Mouse (Mus musculus): ENCODE measurements at regions not wholly inside any gene's neighbourhood (a gene's known extent, or its start where the extent isn't known, plus 50 kb on each side); places are given as distances from the start of the nearest gene placed in this dataset.

DNA sequence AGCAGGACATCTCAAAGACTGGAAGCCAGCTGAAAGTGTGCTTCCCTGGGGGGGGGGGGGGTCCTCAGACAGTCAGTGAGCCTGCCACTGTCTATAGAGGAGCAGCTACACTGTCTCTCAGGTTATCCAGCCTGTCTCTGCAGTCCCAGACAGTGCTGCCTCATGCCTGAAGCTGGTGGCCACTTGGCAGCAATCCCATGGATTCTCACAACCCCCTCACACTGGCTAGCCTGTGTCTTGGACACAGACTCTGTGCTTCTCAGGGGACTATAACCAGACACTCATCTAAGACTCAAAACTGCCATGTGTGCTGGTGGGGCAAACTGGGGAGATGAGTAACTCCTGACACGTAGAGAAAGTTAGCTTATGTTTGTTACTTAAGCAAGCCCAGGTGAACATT is 95.1 kb upstream of the Sesn3 start:
- no peaks in the 10 kb centered on the region for H3K9me3 ChIP-seq (replicated peaks)
- H3K4me3 ChIP-seq: no peak overlapping the region
- no peak overlapping the region for H3K4me2 ChIP-seq
- peaks cover 27% of the 10 kb centered on the region for H3K4me1 ChIP-seq (replicated peaks)
- H3K27ac ChIP-seq: no peak overlapping the region
- no peaks in the 10 kb centered on the region for H3K27me3 ChIP-seq
- H3K36me3 ChIP-seq: no peaks in the 10 kb centered on the region
- 79% methylated on average over 1 of the region's 1 CpGs for WGBS
- H3K9ac ChIP-seq: no peak overlapping the region
- no peak for ATAC-seq (replicated peaks; ENCODE audit: insufficient number of reproducible peaks, insufficient read depth, low FRiP score, low read depth)

DNA sequence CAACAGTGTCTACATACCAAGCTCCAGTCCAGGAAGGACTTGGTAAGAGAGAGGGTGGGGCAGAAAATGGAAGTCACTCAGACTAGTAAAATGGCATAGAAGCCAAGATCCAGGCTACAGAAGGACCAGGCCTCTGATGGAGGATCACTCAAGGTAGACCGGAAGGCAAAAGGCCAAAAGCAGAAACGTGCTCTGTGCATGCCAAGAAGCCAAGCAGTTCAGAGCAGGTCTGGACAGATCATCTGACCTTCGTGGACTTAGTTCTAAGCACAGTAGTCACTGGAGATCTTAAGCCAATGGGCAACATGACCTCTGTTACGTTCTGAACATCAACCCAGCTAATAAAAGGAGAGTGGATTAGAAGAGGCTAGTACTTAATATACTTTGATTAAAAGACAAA is 90.6 kb upstream of the Sesn3 start:
- no peak for ATAC-seq (replicated peaks; ENCODE audit: insufficient number of reproducible peaks, insufficient read depth, low FRiP score, low read depth)
- Histone ChIP-seq H3K27ac (no peak overlapping the region), H3K27me3 (no peaks in the 10 kb centered on the region), H3K36me3 (no peaks in the 10 kb centered on the region), H3K9ac (no peak overlapping the region), H3K9me3 (replicated peaks) (no peaks in the 10 kb centered on the region), H3K4me2 (no peak overlapping the region), H3K4me3 (no peak overlapping the region), H3K4me1 (replicated peaks) (peaks cover 5% of the 10 kb centered on the region)
- 86% methylated on average over 4 of the region's 4 CpGs for WGBS

DNA sequence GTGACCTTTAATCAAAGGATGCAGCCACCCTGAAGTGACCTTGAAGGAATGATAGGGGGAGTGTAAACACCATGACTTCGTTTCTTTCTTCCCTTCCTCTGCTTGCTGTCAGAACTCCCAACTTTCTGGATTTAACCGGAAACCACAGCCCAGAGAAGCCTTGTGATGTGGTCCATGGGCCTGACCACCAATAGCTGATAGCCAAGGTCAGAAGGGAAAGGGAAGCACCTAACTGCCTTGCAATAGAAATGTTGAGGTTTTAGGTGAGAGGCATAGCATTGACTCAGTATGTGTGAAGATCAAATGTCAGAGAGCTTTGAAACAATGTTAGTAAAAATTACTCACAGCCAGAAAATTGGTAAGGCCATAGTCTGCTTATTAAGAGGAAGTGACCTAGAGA is 89.2 kb upstream of the Sesn3 start:
- no peak for ATAC-seq (replicated peaks; ENCODE audit: insufficient number of reproducible peaks, insufficient read depth, low FRiP score, low read depth)
- Histone ChIP-seq H3K36me3 (no peaks in the 10 kb centered on the region), H3K9ac (no peak overlapping the region), H3K4me2 (no peak overlapping the region), H3K4me3 (no peak overlapping the region), H3K27me3 (no peaks in the 10 kb centered on the region), H3K9me3 (replicated peaks) (no peaks in the 10 kb centered on the region), H3K27ac (no peak overlapping the region), H3K4me1 (replicated peaks) (no peaks in the 10 kb centered on the region)
- WGBS: 42% methylated on average over 2 of the region's 2 CpGs

DNA sequence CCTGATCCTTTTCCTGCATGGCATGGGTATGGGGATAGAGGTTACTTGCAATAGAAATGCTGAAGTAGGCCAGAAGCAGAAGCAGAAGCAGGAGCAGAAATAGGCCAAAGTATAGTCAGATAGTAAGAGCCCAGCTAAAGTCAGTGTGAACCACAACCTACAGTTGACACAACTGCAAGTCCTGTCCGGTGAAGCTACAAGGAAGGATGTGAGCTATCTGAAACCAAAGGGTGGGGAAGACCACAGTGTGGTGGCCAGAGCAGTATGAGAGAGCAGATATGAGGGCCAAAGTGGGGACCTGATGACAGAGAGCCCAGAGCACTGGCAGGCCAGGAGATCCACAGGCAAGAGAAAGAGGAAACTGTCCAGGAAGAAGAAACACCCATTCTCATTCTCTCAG is 87.1 kb upstream of the Sesn3 start:
- H3K9me3 ChIP-seq (replicated peaks): no peaks in the 10 kb centered on the region
- no peak for ATAC-seq (replicated peaks; ENCODE audit: insufficient number of reproducible peaks, insufficient read depth, low FRiP score, low read depth)
- H3K4me3 ChIP-seq: no peak overlapping the region
- no peak overlapping the region for H3K4me2 ChIP-seq
- 84% methylated on average over 1 of the region's 1 CpGs for WGBS
- H3K4me1 ChIP-seq (replicated peaks): peaks cover 2% of the 10 kb centered on the region; the same call in 1 of the 2 replicates
- no peak overlapping the region for H3K9ac ChIP-seq
- no peak overlapping the region for H3K27ac ChIP-seq
- H3K27me3 ChIP-seq: no peaks in the 10 kb centered on the region
- no peaks in the 10 kb centered on the region for H3K36me3 ChIP-seq

DNA sequence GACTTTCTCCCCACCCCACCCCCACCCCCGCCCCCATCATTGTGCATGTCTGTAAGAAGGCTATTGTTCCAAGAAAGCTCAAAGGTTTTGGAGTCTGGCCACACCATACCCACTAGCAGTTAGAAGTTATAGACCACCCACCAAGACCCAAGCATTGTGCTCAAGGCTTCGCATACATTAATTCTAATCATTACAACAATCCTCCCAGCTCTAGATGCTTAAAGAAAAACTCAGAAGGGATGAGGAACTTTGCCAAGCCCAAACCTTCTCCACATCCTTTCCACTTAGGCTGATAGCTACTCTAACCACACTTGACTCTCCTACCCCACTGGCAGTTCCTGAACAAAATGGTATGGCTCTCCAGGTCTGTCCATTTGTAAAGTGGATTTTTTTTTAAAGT is 86.4 kb upstream of the Sesn3 start:
- Histone ChIP-seq H3K4me3 (no peak overlapping the region), H3K4me2 (no peak overlapping the region), H3K36me3 (no peaks in the 10 kb centered on the region), H3K9ac (no peak overlapping the region), H3K9me3 (replicated peaks) (no peaks in the 10 kb centered on the region), H3K27ac (no peak overlapping the region), H3K27me3 (no peaks in the 10 kb centered on the region), H3K4me1 (replicated peaks) (peaks cover 3% of the 10 kb centered on the region; the same call in 1 of the 2 replicates)
- WGBS: 86% methylated on average over 2 of the region's 2 CpGs
- no peak for ATAC-seq (replicated peaks; ENCODE audit: insufficient number of reproducible peaks, insufficient read depth, low FRiP score, low read depth)

DNA sequence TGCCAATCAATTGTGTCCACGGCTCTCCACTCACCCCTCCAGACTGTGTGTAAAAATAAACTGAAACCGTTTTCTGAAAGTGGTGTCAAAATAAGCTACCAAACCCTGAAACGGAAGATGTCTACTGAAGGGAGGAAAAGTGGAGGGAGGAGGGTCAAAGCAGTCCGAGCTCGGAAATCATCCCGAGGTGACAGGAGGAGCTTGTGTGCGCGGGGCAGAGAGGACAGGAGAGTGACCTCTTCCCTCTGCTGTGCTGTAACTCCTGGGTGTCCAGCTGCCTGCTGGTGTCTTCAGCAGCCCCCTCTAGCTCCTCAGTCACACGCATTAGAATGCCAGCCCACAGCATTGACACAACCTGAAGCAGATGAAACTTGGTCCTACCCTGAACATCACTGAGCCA is 84.2 kb upstream of the Sesn3 start:
- no peak overlapping the region for H3K4me2 ChIP-seq
- H3K27me3 ChIP-seq: no peaks in the 10 kb centered on the region
- H3K4me1 ChIP-seq (replicated peaks): peaks cover 3% of the 10 kb centered on the region; the same call in 1 of the 2 replicates
- 51% methylated on average over 9 of the region's 9 CpGs for WGBS
- no peak overlapping the region for H3K4me3 ChIP-seq
- no peak for ATAC-seq (replicated peaks; ENCODE audit: insufficient number of reproducible peaks, insufficient read depth, low FRiP score, low read depth)
- H3K9me3 ChIP-seq (replicated peaks): no peaks in the 10 kb centered on the region
- H3K36me3 ChIP-seq: no peaks in the 10 kb centered on the region
- H3K9ac ChIP-seq: no peak overlapping the region
- H3K27ac ChIP-seq: no peak overlapping the region

DNA sequence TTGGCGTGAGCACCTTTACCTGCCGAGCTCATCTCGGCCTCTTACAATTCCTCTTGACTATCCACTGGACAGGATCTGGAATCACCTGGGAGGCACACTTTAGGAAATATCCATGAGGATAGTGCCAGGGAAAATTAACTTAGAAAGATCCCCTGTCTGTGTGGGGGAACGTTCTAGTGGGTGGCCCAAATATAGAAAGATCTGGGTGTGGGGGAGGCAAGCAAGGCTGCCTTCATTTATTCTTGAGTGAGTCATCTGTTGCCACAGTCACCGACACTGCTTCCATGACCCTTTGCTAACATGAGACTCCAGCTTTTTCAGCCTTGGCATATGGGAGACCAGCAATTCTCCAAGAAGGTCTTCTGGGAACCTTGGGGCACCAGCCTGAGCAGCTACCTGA is 80.1 kb upstream of the Sesn3 start:
- Histone ChIP-seq H3K9ac (no peak overlapping the region), H3K27me3 (no peaks in the 10 kb centered on the region), H3K4me3 (no peak overlapping the region), H3K4me2 (no peak overlapping the region), H3K27ac (no peak overlapping the region), H3K4me1 (replicated peaks) (peaks cover 3% of the 10 kb centered on the region; the same call in 1 of the 2 replicates), H3K9me3 (replicated peaks) (no peaks in the 10 kb centered on the region), H3K36me3 (no peaks in the 10 kb centered on the region)
- 83% methylated on average over 5 of the region's 5 CpGs for WGBS
- ATAC-seq (replicated peaks; ENCODE audit: insufficient number of reproducible peaks, insufficient read depth, low FRiP score, low read depth): no peak

DNA sequence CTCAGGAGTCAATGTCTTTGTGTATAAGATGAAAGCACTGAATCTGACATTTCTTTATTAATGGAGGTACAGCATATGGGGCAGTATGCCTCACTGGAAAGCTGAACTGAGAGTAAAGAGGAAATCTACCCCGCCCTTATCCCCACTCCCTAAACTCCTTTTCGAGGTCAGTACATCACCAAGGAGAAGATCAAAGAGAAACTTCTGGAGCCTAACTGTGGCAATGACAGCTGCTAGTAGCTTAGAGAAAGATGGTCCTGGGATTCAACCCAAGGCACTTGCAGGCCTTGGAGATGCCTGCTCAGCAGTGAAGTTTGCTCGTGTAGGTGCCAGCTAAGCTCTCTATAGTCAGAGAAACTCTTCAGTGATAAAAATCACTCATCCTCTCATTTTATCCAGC is 75.8 kb upstream of the Sesn3 start:
- no peaks in the 10 kb centered on the region for H3K27me3 ChIP-seq
- no peaks in the 10 kb centered on the region for H3K9me3 ChIP-seq (replicated peaks)
- H3K4me2 ChIP-seq: no peak overlapping the region
- peaks cover 9% of the 10 kb centered on the region for H3K4me1 ChIP-seq (replicated peaks)
- 67% methylated on average over 3 of the region's 3 CpGs for WGBS
- H3K9ac ChIP-seq: no peak overlapping the region
- no peak overlapping the region for H3K27ac ChIP-seq
- H3K36me3 ChIP-seq: no peaks in the 10 kb centered on the region
- H3K4me3 ChIP-seq: no peak overlapping the region
- ATAC-seq (replicated peaks; ENCODE audit: insufficient number of reproducible peaks, insufficient read depth, low FRiP score, low read depth): no peak

DNA sequence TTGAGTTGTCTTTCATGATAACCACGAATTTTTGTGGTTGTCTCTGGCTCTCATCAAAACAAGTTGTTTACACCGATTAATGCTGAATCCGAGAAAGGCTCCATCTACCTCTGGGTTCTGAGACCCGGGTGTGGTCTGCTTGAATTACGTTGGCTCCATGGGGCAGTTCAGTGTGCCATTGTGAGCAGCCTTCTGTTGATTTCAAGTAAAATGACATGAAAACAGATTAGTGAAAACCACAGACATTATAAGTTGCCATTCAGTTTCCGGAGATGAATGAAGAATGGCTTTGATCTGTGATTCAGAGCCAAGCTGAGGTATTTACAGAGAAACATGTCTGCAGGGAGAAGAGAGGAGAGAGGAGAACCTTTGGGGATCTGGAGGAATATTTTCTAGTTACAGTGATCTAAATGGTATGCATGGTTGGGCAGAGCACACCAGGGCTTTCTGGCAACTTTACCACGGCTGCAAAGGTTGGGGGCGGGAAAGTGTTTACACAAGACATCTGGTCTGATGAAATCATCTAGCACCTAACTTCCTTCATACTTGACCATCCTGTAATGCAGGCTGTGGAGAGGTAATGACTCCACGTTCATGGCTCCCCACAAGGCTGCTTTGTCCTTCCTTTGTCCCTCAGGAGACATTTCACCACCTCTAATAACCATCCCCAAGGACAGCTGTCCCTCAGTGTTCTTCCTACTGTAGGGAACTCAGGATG is 74.7 kb upstream of the Sesn3 start:
- Histone ChIP-seq H3K9me3 (replicated peaks) (no peaks in the 10 kb centered on the region), H3K4me1 (replicated peaks) (peaks cover 9% of the 10 kb centered on the region), H3K4me3 (no peak overlapping the region), H3K36me3 (no peaks in the 10 kb centered on the region), H3K27ac (no peak overlapping the region), H3K27me3 (no peaks in the 10 kb centered on the region), H3K4me2 (no peak overlapping the region), H3K9ac (no peak overlapping the region)
- no peak for ATAC-seq (replicated peaks; ENCODE audit: insufficient number of reproducible peaks, insufficient read depth, low FRiP score, low read depth)
- 61% methylated on average over 9 of the region's 9 CpGs for WGBS

DNA sequence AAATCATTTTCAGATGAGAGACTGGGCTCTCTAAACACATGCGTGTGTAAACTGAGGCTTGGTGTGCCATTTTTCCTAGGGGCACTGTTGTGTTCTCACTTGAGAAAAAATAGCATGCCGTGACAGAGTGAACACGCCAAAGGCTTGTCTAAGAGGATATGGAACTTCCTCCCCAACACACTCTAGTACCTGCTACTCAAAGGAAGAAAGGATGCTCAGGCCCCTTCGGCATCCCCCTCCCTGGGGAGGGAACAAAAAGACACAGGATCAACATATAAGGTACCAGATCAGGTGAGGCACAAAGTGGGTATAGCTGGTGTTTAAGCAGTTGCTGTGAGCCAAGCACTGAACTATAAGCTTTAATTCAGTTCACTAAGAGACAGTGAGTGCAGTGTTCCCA is 74.0 kb upstream of the Sesn3 start:
- no peak for ATAC-seq (replicated peaks; ENCODE audit: insufficient number of reproducible peaks, insufficient read depth, low FRiP score, low read depth)
- H3K27ac ChIP-seq: no peak overlapping the region
- no peak overlapping the region for H3K9ac ChIP-seq
- H3K27me3 ChIP-seq: no peaks in the 10 kb centered on the region
- H3K9me3 ChIP-seq (replicated peaks): no peaks in the 10 kb centered on the region
- H3K36me3 ChIP-seq: no peaks in the 10 kb centered on the region
- peaks cover 9% of the 10 kb centered on the region for H3K4me1 ChIP-seq (replicated peaks)
- no peak overlapping the region for H3K4me3 ChIP-seq
- 80% methylated on average over 4 of the region's 4 CpGs for WGBS
- H3K4me2 ChIP-seq: no peak overlapping the region

DNA sequence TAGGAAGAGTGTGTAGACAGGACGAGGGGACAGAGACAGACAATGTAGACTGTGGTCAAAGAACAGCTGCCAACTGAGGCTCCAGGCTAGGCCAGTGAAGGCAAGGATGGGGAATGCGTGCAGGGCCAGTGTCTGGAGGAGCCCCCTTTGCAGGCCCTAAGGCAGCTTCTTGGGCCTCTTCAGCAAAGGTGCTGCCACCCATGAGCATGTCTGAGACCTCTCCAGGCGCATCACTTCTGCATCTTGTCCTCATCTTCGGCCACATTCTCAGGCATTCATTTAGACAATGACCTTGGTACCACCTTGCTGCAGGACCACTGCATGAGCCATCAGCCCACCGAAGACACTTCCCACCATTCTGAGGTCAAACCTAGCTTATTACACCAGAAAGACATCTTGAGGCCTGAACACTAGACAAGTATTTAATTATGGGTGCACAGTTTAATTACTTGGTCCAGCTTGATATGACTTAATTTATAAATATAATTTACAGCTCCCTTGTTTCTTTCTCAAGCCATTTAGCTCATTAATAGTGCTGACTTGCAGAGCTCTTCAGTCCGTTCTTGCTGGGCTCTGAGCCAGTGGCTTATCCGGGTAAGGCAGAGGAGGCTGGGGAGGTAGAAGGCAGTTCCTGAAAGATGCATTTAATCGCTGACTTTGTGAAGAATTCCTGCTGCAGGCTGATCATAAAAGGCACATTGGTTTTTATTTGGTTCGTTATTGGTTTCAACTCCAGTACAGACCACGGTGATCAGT is 72.1 kb upstream of the Sesn3 start:
- H3K4me3 ChIP-seq: no peak overlapping the region
- 68% methylated on average over 10 of the region's 10 CpGs for WGBS
- H3K9ac ChIP-seq: no peak overlapping the region
- no peaks in the 10 kb centered on the region for H3K27me3 ChIP-seq
- no peaks in the 10 kb centered on the region for H3K36me3 ChIP-seq
- ATAC-seq (replicated peaks; ENCODE audit: insufficient number of reproducible peaks, insufficient read depth, low FRiP score, low read depth): no peak
- H3K4me1 ChIP-seq (replicated peaks): peaks cover 9% of the 10 kb centered on the region
- H3K27ac ChIP-seq: no peak overlapping the region
- no peaks in the 10 kb centered on the region for H3K9me3 ChIP-seq (replicated peaks)
- H3K4me2 ChIP-seq: no peak overlapping the region

DNA sequence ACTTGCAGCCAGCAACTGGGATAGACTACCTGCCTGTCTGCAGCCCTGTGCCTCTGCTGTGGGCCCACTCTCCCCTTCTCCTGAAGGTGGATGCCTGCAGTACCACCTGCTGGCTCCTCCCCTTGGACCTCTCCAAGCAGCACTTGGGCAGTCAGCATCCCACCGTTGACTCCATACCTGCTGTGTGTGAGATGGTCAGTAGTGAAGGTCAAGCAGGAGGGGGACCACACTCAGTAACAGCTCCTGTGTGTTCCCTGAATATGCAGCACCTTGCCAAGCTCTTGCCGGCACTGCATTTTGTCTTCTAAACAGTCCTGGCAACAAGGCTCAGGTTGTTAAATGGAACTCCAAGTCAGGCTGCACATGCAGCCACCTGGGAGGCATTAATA is 71.6 kb upstream of the Sesn3 start:
- ATAC-seq (replicated peaks; ENCODE audit: insufficient number of reproducible peaks, insufficient read depth, low FRiP score, low read depth): no peak
- Histone ChIP-seq H3K27me3 (no peaks in the 10 kb centered on the region), H3K4me1 (replicated peaks) (peaks cover 9% of the 10 kb centered on the region), H3K27ac (no peak overlapping the region), H3K9ac (no peak overlapping the region), H3K36me3 (no peaks in the 10 kb centered on the region), H3K9me3 (replicated peaks) (no peaks in the 10 kb centered on the region), H3K4me3 (no peak overlapping the region), H3K4me2 (no peak overlapping the region)
- WGBS: 61% methylated on average over 2 of the region's 2 CpGs
